9 mouse cellular contexts compared by ENCODE assay signal in genomic region chr10:94976329-94976728, GRCm38 (mm10). TPM values are rescaled to one million over a fixed set of nuclear protein-coding genes. Genes with fewer than 3 reads are reported as not detected.
DNase-seq lines count a peak whose midpoint lies in the region; ATAC-seq and TF ChIP-seq lines count a peak whose summit lies in the region.
"Had no signal": no experiment of that assay in that cellular context is flagged by ENCODE, and none has a peak within 500 bp of the region (broad histone marks: within the 10 kb centered on the region; RNA-seq: fewer than 3 reads in every experiment).

No protein-coding gene starts in this region.

- no peaks in the 10 kb centered on the region for H3K36me3 ChIP-seq in forebrain, embryonic 11.5 days (ENCODE audit: control insufficient read depth, insufficient read depth, low read length)
- no peaks in the 10 kb centered on the region for H3K36me3 ChIP-seq in forebrain, embryonic 15.5 days
- no peaks in the 10 kb centered on the region for H3K36me3 ChIP-seq in lung, postnatal 0 days (ENCODE audit: insufficient read depth, low read length)
- H3K36me3 ChIP-seq: liver, embryonic 15.5 days had no signal

- ATAC-seq in forebrain, embryonic 11.5 days (replicated peaks; ENCODE audit: low FRiP score): no peak
- ATAC-seq in forebrain, embryonic 15.5 days (replicated peaks): no peak
- ATAC-seq in lung, postnatal 0 days: no peak
- no peak for ATAC-seq in inflammation-experienced regulatory T-cells, adult 6 months

- peak; percentile 71 for DNase-seq in forebrain, embryonic 11.5 days (ENCODE audit: low spot score)
- no peak for DNase-seq in lung, postnatal 0 days (ENCODE audit: low spot score)
- no peak for DNase-seq in lung, postnatal 36 days
- DNase-seq in embryo, embryonic 10.5 days (ENCODE audit: low spot score): peak; percentile 38
- DNase-seq in testis, postnatal 10 days (ENCODE audit: low spot score): peak; percentile 68
- DNase-seq in layer of hippocampus, adult 18-20 months (ENCODE audit: low spot score in 2 of 2): no peak

- H3K4me1 ChIP-seq in forebrain, embryonic 11.5 days (replicated peaks; ENCODE audit: control insufficient read depth, insufficient read depth, low read length): peaks cover 6% of the 10 kb centered on the region
- H3K4me1 ChIP-seq in forebrain, embryonic 15.5 days: peaks cover 30% of the 10 kb centered on the region
- H3K4me1 ChIP-seq in lung, postnatal 0 days (ENCODE audit: insufficient read depth, low read depth, low read length): no peaks in the 10 kb centered on the region
- H3K4me1 ChIP-seq: liver, embryonic 15.5 days had no signal

- TF ChIP-seq CTCF in lung, postnatal 0 days (IDR thresholded peaks at IDR 0.05): peak; percentile 60

- H3K4me3 ChIP-seq in forebrain, embryonic 11.5 days (ENCODE audit: low read depth, low read length): no peak overlapping the region
- H3K4me3 ChIP-seq in forebrain, embryonic 15.5 days: no peak overlapping the region
- no peak overlapping the region for H3K4me3 ChIP-seq in lung, postnatal 0 days (ENCODE audit: low read depth, low read length)
- H3K4me3 ChIP-seq: liver, embryonic 15.5 days had no signal

- whole genome bisulfite sequencing in forebrain, embryonic 11.5 days: 68% methylated on average over 5 of the region's 5 CpGs
- 61% methylated on average over 5 of the region's 5 CpGs for WGBS in forebrain, embryonic 15.5 days
- WGBS in lung, postnatal 0 days: 54% methylated on average over 5 of the region's 5 CpGs

- TF ChIP-seq EP300 in lung, postnatal 0 days (IDR thresholded peaks at IDR 0.05): no peak

- H3K27ac ChIP-seq in forebrain, embryonic 11.5 days (ENCODE audit: low read depth, low read length): no peak overlapping the region
- no peak overlapping the region for H3K27ac ChIP-seq in forebrain, embryonic 15.5 days (replicated peaks)
- H3K27ac ChIP-seq in lung, postnatal 0 days (ENCODE audit: low read length): no peak overlapping the region
- H3K27ac ChIP-seq: liver, embryonic 15.5 days had no signal

- no peak overlapping the region for H3K4me2 ChIP-seq in forebrain, embryonic 11.5 days (ENCODE audit: low read depth, low read length, severe bottlenecking)
- H3K4me2 ChIP-seq in forebrain, embryonic 15.5 days (replicated peaks): no peak overlapping the region
- H3K4me2 ChIP-seq in lung, postnatal 0 days (replicated peaks; ENCODE audit: low read depth, low read length): no peak overlapping the region
- H3K4me2 ChIP-seq: liver, embryonic 15.5 days had no signal

- H3K9ac ChIP-seq in forebrain, embryonic 11.5 days (ENCODE audit: low read length): no peak overlapping the region
- H3K9ac ChIP-seq in forebrain, embryonic 15.5 days (replicated peaks): no peak overlapping the region
- H3K9ac ChIP-seq in lung, postnatal 0 days (replicated peaks; ENCODE audit: low read depth): no peak overlapping the region
- H3K9ac ChIP-seq: liver, embryonic 15.5 days had no signal

- H3K27me3 ChIP-seq in forebrain, embryonic 11.5 days (ENCODE audit: control insufficient read depth, insufficient read depth, low read length): no peaks in the 10 kb centered on the region
- no peaks in the 10 kb centered on the region for H3K27me3 ChIP-seq in forebrain, embryonic 15.5 days
- H3K27me3 ChIP-seq in lung, postnatal 0 days (replicated peaks; ENCODE audit: insufficient read depth, low read length): no peaks in the 10 kb centered on the region
- H3K27me3 ChIP-seq: liver, embryonic 15.5 days had no signal

- H3K9me3 ChIP-seq in forebrain, embryonic 11.5 days (ENCODE audit: control insufficient read depth, low read length): no peaks in the 10 kb centered on the region
- no peaks in the 10 kb centered on the region for H3K9me3 ChIP-seq in forebrain, embryonic 15.5 days
- 0 out of 2 replicates have a peak, but pooled peaks cover 4% of the 10 kb centered on the region for H3K9me3 ChIP-seq in lung, postnatal 0 days (ENCODE audit: low read length)
- H3K9me3 ChIP-seq: liver, embryonic 15.5 days had no signal

RNA-seq across cellular contexts. Expression of gene Plxnc1, which starts 31.7 kb away (rescaled TPM):
- polyA plus RNA-seq in forebrain, embryonic 11.5 days (2014; fragmentation: Nextera tagmentation; extraction: Ambion mirVana): 7.5 and 8.0 TPM in 2 replicates
- polyA plus RNA-seq in forebrain, embryonic 15.5 days (2015; fragmentation: Nextera tagmentation; extraction: Ambion mirVana): 11.2 and 11.9 TPM in 2 replicates
- polyA plus RNA-seq in lung, postnatal 0 days (2015; fragmentation: Nextera tagmentation; extraction: Ambion mirVana): 3.2 and 4.2 TPM in 2 replicates
- 10 to 100 TPM; 21.8 to 22.9 (median 22.5) TPM for polyA plus RNA-seq in inflammation-experienced regulatory T-cells, adult 6 months (2017; shearing (Covaris generic))
- total RNA-seq in layer of hippocampus, adult 18-20 months (2021): 10 to 100 TPM; 34.8 to 38.2 TPM

Comparison
In these comparisons a context has a peak if more than half of its experiments do, and no peak if none do; other contexts are left out.
1. DNase-seq: peak in forebrain, embryonic 11.5 days (single experiment), embryo, embryonic 10.5 days (single experiment) and testis, postnatal 10 days (single experiment); none in lung, postnatal 0 days (single experiment), lung, postnatal 36 days (single experiment) and layer of hippocampus, adult 18-20 months (0 of 2).